Mouse (Mus musculus) T-cell, adult 2 months (primary cell): ENCODE results near the gene Spocd1.

Experiments
- DNase-seq: peaks from one replicate; pipeline ENCODE4 v3.0.0; 2022; ENCODE audit warnings: low spot score

Spocd1 gene

DNA sequence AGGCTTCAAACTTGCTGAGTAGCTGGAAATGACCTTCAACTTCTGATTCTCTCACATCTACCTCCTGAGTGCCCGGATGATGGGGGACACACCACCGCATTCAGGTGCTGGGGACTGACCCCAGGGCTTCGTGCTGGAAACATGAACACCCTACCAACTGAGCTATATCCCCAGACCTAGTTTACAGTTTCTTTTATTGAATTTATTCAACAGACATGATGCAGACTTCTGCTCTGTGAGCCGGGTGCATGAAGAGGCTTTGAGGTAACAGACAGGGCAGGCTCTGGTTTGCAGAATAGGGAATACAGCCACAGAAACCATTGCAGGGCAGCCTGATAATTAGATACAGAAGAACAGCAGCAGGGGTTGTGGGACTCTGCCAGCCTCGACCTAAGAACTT is 10.6 kb upstream of the Spocd1 start:
- no peak for DNase-seq

- DNase-seq = no peak
Measured at GRCm38 (mm10) chr4:129918901-129919300, 10.1 kb upstream of the Spocd1 start.

DNA sequence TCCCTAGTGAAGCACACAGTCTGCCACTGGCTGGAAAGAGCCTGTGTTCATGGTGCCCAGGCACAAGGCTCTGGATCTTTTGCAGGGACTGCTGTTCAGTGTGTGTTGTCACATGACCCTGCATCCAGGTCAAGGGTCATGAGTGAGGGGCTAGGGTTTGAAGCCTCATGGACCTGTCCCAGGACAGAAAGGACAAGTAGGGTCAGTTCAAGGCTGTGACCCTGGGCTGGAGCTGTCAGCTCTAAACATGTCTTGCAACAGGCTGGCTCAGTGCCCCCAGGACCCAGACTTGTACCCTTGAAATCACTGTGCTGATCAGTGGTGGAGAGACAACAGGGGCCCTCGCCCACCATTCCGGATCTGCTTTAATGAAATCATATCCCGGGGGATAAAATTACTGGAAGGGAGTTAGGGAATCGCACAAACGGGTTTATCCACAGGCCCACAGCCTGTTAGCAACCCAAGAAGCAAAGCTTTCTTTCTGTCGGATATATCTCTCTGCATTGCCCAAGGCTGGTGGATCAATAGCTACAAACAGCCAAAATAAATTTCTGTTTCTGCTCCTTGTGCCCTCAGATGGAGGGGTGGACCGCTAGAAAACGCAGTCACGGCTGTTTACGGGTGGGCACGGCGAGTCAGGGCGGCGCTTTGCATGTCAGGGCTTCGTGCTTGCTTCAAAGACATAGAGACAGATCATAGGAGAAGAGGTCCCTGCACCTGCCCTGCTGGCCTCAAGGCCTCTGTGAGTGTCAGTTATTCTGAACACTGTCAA is 8.3 kb upstream of the Spocd1 start:
- DNase-seq = no peak

DNA sequence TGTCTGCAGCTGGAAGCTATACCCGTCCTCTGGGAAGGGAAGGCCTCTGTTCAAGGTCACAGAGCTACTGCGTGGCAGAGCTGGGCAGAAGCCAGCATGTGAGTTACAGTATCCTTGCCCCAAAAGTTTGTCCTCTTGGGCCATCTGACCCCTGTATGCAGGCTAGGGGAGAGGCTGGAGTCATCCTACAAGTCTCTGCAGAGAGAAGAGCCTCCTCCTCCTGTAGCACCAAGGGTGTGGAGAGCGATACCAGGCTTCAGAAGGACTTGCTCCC is 7.8 kb upstream of the Spocd1 start:
- DNase-seq = no peak

GRCm38 (mm10) chr4:129924143-129924542 is 4.9 kb upstream of the Spocd1 start:
- DNase-seq = no peak

DNA sequence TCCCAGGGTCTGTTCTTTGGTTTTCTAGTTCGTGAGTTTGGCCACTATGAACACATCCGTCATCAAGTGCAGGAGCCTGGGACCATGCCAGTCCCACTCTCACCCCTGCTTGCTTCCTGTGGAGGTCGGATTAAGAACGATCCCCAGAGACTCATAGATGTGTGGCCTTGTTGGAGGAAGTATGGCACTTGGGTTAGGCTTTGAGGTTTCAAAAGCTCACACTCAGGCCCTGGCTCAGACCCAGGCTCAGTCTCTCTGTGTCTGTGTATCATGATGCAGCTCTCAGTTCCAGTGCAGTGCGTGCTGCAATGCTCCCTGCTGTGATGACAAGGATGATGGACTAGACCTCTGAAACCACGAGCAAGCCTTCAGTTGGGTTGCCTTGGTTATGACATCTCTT is 4.4 kb upstream of the Spocd1 start:
- DNase-seq = no peak

DNA sequence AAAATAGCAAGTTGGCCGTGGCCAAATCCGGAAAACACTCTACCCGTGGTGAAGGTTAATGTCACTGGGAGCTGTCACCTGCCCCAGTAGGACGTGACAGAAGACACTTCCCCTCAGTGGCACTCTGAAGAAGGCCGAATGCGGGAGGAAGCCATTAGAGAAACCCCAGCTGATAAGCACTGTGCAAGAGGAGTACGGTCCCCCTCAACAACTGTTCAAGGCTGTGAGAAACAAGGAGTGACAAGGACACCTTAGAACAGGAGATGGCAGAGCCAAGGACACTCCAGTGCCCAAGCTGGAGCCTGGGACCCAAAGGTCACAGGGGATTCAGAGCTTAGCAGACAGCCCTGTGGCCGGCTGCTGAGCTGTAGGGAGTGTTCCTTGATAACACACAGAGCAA is 2.5 kb upstream of the Spocd1 start:
- peak; percentile 27 for DNase-seq

DNA sequence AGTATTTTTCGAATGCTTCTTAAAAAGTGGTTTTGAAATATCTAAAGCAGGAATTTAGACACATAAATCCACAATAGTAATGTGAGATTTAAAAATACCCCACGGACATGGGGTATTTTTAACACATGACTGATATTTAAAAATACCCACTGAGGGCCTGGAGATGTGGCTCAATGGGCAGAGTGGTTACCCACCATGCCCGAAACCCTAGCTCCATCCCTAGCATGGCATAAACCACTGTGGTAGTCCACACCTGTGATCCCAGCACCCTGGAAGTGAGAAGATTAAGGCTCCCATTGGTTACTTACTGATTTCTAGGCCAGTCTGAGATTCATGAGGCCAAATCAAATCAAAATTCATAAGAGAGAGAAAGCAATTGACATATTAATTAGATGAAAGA is 2.0 kb upstream of the Spocd1 start:
- no peak for DNase-seq

DNA sequence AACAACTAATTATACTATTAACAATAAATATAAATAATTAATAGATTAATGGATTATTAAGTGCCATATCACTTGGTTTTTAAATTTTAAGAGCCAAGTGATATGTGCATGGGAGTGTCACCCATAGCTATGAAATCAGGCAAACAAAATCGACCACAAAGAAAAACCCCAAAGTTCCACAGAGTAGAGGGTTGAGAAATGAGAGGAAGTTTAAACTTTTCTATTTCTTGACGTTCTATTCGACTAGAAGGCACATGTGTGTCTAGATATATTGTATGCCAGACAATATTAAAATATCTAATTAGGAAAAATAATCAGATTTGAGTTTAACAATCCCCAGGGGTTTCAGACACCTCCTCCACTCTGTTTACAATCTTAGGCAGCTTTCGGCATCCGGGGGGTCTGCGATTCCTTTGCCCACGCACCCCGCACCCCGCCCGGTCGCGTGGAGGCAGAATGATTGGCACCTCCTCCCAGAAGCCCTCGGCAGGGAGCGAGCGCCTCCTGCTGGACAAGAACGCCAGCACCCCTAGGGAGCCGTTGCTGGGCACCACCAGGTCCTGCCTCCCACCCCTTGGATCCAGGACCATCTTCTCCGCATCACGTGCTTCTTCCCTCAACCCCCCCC is 811 bp upstream of the Spocd1 start:
- DNase-seq = peak; percentile 84

- DNase-seq = no peak
Measured at GRCm38 (mm10) chr4:129933696-129934095, 4.6 kb downstream of the Spocd1 start.

GRCm38 (mm10) chr4:129934177-129934855 is 5.3 kb downstream of the Spocd1 start:
- DNase-seq = no peak

DNA sequence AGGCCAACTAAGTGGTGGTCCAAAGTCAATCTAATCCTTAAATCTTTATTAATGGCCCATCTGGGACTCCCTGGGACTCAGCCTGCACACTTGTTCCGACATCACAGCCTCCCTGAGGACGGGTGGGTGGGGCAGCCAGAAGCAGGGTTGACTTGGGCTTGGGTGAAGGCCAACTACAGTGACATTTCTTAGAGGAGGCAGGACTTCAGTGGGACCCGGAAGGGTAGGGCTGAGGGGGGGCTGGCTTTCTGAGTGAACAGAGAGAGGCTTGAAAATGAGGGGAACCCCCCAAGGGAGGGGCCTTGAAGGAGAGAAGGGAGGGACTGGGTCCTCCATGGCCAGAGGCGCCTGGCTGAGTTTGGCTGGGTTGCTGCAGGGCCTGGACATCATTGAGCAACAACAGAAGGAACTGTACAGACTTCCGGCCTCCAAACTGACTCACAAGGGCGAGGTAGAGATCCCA is 22.3 kb downstream of the Spocd1 start:
- no peak for DNase-seq

- DNase-seq = no peak
Measured at GRCm38 (mm10) chr4:129952241-129952810, 23.3 kb downstream of the Spocd1 start.

DNA sequence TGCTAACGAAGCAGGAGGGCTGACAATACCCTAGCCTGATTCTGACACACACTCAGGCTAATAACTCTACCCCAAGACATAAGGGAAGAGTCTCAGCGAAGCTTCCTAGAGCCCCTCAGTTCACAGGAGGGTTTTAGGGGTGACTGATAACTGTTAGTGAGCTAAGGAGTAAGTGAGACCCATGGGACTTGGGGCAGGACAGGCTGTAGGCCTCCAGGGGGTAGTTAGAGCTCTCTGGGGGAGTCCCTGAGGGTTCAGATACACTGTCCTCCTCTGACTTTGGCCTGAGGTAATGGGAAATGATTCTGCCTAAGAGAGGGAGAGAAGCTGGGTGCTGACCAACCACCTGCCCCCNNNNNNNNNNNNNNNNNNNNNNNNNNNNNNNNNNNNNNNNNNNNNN is 25.5 kb downstream of the Spocd1 start:
- DNase-seq = no peak

DNA sequence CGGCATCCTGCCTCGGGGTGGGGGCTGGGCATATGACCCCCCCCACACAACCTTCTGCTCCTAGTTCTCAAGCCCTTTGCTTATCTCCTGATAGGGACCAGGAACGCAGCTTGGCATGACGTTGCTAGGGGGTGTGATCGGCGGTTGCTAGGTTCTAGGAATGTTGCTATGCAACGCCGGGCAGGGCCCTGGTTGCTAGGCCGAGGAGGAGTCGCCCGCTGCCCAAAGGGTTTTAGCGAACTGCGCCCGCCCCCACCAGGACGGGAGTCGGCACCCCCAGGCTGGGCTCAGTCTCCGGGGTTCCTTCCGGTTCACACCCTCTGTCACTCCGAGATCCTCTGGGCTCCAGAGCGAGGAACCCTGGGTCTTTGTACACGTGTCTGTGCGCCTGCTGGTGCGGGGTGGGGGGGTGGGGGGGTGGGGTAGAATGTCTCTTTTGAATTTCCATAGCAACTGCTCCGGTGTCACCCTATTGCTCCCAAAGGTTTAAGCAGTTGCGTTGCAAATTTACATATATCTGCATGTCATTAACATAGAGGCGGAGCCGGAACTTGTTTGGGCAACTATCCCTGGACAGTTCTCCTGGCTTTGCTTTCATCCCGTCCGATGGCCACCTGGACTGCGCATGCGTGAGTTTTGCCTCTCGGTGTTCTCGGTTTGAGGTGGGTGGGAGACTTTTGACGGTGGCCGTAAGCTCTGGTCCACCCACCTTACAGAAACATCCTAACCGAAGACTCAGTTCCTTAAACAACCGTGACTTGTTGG is 31.3 kb downstream of the Spocd1 start:
- peak; percentile 45 for DNase-seq

GRCm38 (mm10) chr4:129965294-129965693 is 36.2 kb downstream of the Spocd1 start:
- DNase-seq = no peak

DNA sequence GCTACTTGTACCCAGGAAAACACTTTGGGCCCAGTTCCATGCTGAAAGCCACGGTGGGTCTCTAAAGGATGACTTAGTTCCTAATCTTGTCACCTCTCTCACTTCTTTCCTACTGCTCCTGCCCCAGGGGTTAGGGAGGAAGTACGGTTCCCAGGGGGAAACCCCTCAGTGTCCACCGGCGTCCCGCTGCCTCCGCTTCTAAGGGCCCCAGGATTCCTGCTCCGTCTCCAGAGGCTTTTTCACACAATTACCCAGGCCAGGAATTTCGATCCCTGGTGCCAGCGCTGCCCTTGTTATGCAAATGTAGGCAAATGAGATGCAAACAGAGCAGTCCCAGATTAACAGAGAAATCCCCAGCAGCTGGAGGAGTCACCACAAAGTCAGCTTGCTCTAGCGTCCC is 37.2 kb downstream of the Spocd1 start:
- DNase-seq = no peak

GRCm38 (mm10) chr4:129967024-129968014 is 38.3 kb downstream of the Spocd1 start:
- no peak for DNase-seq

DNA sequence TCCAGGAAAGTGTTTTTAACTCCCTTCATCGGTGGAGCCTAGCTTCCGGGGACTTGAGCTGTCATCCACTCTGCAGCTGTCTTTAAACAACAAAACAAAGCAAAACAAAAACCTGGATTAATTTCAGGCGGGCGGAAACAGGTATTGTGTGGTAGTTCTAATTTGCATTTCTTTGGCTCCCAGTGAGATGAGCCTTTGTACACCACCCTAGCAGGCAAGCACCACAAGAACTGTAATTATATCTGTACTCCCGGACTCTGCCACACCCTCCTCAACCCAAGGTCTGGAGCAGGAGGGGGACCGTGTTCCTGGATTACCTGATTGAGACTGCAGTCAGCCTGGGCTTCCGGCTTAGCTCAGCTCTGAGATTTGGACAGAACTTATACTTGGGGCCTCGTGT is 41.1 kb downstream of the Spocd1 start:
- DNase-seq = no peak

GRCm38 (mm10) chr4:129970861-129971260 is 41.8 kb downstream of the Spocd1 start:
- DNase-seq = no peak

GRCm38 (mm10) chr4:129971989-129972388 is 42.9 kb downstream of the Spocd1 start:
- no peak for DNase-seq
